Mouse (Mus musculus) spleen, postnatal 14 days (tissue): Measurements from ENCODE around the gene Gm20517.

Experiments used
- DNase-seq, 2 experiments: peaks; one replicate each; pipeline ENCODE4 v3.0.0; 2021 to 2022; ENCODE audit warnings: low spot score in 2 of 2

Gene Gm20517

GRCm38 (mm10) chr17:47610849-47611660 lies at the start of gene Gm20517, which contains the start of the genes Bysl and Med20:
Gene Gm20517, plus strand, starts transcription at chr17:47611589.
Gene Bysl, minus strand, starts transcription at chr17:47611492.
Gene Med20, plus strand, starts transcription at chr17:47611582.
- DNase-seq = peak; percentile 93 to 96

GRCm38 (mm10) chr17:47562875-47563274 lies 48.5 kb upstream of the Gm20517 start:
- no peak for DNase-seq

DNA sequence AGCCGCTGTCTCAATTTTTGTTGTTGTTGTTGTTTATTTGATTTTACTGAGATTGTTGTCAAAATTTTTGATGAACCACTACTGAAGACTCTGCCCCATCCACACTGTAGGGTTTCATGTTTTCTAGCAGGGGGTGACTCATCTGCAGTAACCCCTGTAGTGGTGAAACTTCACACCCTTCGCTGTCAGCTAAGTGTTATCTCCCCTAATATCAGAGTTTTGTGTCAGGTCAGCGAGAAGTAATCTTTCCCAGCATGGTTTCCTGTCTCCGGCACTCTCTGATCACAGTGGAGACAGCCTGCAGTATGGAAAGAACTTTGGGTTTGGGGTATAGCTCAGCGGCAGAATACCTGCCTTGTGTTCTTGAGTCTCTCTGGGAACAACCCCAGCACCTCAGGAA lies 46.8 kb upstream of the Gm20517 start:
- no peak for DNase-seq

- DNase-seq = no peak
Observed at GRCm38 (mm10) chr17:47566133-47566532, 45.3 kb upstream of the Gm20517 start.

DNA sequence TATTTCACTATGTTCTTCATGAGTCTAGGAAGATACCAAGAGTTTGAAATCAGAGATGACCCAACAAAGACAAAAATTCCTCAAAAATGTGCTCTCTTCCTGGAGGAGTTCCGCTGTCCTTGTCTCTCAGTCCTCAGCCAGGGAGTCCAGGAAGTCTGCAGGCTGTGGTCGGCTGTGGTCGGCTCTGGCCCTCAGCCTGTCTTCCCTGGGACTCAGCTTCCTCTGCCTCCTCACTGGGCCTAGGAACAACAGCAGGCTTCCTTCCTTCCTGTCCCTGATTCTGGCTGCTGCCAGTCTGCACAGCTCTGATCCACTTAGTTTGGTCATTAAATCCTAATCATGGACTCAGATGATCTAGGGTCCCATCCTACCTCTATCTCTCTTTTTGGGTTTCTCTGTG lies 44.1 kb upstream of the Gm20517 start:
- DNase-seq = no peak

DNA sequence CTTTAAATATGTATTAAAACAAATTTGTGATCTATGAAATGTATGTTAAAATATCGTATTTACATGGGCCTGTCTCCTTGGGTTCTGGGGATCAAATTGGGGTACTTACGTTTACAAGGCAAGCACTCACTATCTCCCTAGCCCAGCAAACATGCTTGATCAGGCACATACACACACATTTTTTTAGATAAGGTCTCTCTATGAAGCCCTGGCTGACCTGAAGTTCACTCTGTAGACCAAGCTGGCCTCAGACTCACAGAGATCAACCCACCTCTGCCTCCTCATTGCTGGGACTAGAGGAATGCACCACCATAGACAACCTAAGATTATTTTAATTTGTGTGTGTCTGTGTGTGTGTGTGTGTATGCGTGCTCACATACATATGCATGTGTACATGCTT lies 43.0 kb upstream of the Gm20517 start:
- DNase-seq = no peak

- DNase-seq = no peak
Observed at GRCm38 (mm10) chr17:47568951-47569527, 42.4 kb upstream of the Gm20517 start.

DNA sequence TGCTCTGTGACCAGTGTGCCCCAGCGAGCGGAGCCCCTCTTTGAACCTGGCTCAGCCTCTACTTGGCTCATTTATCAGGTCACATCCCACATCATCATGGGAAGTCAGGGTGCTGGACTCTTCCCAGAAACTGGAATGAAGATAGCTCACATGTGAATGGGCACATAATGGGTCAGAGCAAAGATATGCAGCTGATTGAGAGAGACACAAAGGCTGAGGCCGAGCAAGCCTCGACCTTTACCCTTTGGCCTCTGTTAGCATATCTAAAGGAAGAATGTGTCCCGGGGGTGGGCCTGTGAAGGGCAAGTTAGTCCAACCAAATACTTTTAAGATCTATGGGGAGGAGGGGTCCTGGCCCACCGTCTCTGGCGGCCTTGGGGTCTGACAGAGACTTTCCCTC lies 39.8 kb upstream of the Gm20517 start:
- no peak for DNase-seq

GRCm38 (mm10) chr17:47572436-47572835 lies 39.0 kb upstream of the Gm20517 start:
- DNase-seq = no peak

DNA sequence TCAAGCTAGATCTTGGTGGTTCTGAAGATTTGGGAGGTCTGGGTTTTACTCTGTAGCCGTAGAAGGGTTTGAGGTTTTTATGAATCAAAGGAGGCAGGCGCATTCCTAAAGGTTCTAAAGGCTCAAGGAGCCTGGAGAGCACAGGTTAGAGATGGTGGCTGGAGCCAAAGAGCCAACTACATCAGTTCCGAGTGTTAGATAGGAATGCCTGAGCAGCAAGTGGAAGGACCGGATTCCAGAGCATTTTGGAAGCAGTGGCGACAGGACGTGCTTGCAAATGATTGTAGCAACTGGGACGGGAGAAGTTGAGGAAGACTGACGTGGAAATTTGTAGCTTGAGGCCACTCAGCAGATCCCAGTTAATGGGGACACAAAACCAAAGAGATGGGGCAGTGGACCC lies 37.4 kb upstream of the Gm20517 start:
- no peak for DNase-seq

GRCm38 (mm10) chr17:47574830-47575229 lies 36.6 kb upstream of the Gm20517 start:
- no peak for DNase-seq

GRCm38 (mm10) chr17:47578655-47579054 lies 32.7 kb upstream of the Gm20517 start:
- no peak for DNase-seq

- no peak for DNase-seq
Observed at GRCm38 (mm10) chr17:47580962-47581361, 30.4 kb upstream of the Gm20517 start.

GRCm38 (mm10) chr17:47588517-47588916 lies 22.9 kb upstream of the Gm20517 start:
- no peak for DNase-seq

GRCm38 (mm10) chr17:47591073-47591472 lies 20.3 kb upstream of the Gm20517 start:
- no peak for DNase-seq

- peak; percentile 94 to 96 for DNase-seq
Observed at GRCm38 (mm10) chr17:47593215-47593853, 18.1 kb upstream of the Gm20517 start.

- DNase-seq = no peak
Observed at GRCm38 (mm10) chr17:47593854-47594182, 17.6 kb upstream of the Gm20517 start.

- peak in 1 of 2 experiments; percentile 37 for DNase-seq
Observed at GRCm38 (mm10) chr17:47594183-47594968, 17.0 kb upstream of the Gm20517 start.

GRCm38 (mm10) chr17:47594969-47595247 lies 16.5 kb upstream of the Gm20517 start:
- DNase-seq = no peak

GRCm38 (mm10) chr17:47595248-47596161 lies 15.9 kb upstream of the Gm20517 start:
- peak in 1 of 2 experiments; percentile 48 for DNase-seq

DNA sequence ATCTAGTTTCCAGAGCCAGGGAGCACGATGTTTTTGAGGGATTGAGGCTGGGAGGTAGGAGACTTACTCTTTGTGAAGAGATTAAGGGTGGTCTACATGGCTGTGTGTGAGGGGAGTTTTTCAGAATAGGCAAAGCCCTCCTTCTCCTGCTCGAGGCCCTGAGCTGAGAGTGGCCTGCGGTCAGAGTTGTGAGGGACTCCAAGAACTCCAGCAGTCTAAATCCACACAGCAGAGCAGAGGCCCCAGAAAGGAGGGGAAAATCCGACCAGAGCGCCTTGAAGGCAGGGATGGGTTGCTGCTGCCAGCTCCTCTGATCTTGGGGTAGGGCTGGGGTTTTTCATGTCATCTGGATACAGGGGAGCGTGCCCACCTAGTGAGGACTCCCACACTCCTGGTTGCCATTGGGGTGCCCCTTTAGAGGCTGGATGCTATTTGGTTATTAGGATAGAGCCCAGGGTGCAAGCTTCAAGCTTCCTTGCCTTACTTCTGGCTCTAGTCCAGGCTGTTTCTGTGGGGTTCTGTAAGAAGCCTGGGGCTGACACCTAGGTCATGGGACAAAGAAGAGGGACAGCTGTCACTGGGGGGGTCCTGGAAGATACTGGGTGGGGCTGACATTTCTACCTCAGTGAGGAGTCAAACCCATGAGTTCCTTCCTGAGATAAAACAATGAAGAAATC lies 15.1 kb upstream of the Gm20517 start:
- DNase-seq = no peak
